Mouse (Mus musculus) CH12.LX (cell line): ENCODE measurements at regions not wholly inside any gene's neighbourhood (a gene's known extent, or its start where the extent isn't known, plus 50 kb on each side); places are given as distances from the start of the nearest gene placed in this dataset.
A peak's percentile ranks its signal among the peaks of the same experiment; 100 is the strongest.

Experiments
- DNase-seq: peaks from one replicate; pipeline ENCODE4 v3.0.0-alpha.2; 2013; ENCODE audit errors: extremely low read depth
- H3K27ac ChIP-seq: 2 replicates; pipeline ENCODE4 v1.5.1; 2012; ENCODE audit warnings: low read depth, mild to moderate bottlenecking, control low read depth, moderate library complexity; ENCODE audit not compliant: insufficient read depth
- H3K27me3 ChIP-seq: replicated peaks from 2 replicates; pipeline ENCODE3; 2012; ENCODE audit warnings: inconsistent platforms
- H3K36me3 ChIP-seq, 2 experiments: replicated peaks in 1 of 2; 2 replicates each; pipeline versions ENCODE3 to v1.6.1; 2012; ENCODE audit warnings: inconsistent platforms in 1 of 2, low read length in 1 of 2, mild to moderate bottlenecking in 1 of 2, mixed read lengths in 1 of 2, moderate library complexity in 1 of 2; ENCODE audit not compliant: control insufficient read depth in 1 of 2, insufficient read depth in 1 of 2
- H3K4me1 ChIP-seq, 2 experiments: 2 replicates each; pipeline ENCODE4 v1.6.1; 2012; ENCODE audit warnings: inconsistent platforms in 1 of 2, moderate library complexity in 1 of 2; ENCODE audit not compliant: insufficient read depth in 2 of 2, control insufficient read depth in 1 of 2
- H3K4me2 ChIP-seq: 2 replicates; pipeline ENCODE4 v1.6.1; 2012; ENCODE audit warnings: low read depth, mild to moderate bottlenecking, control low read depth; ENCODE audit not compliant: poor library complexity, insufficient read depth, severe bottlenecking
- H3K4me3 ChIP-seq, 3 experiments: fragments of 150-350 bp in 1 of 3; sonication (generic) in 1 of 3; replicated peaks in 1 of 3; 2 replicates each; pipeline versions ENCODE3 to v1.5.1; 2011 to 2012; ENCODE audit warnings: low read depth in 2 of 3, low read length in 2 of 3, mild to moderate bottlenecking in 2 of 3, moderate library complexity in 2 of 3, control low read depth in 1 of 3, improper control_type of control experiment in 1 of 3, inconsistent platforms in 1 of 3, mixed read lengths in 1 of 3; ENCODE audit not compliant: poor library complexity in 1 of 3
- H3K79me2 ChIP-seq: replicated peaks from 2 replicates; pipeline ENCODE4 v1.6.1; 2012; ENCODE audit warnings: mild to moderate bottlenecking, moderate library complexity; ENCODE audit not compliant: control insufficient read depth, poor library complexity, insufficient read depth, severe bottlenecking; ENCODE audit errors: extremely low read depth
- H3K9ac ChIP-seq: 2 replicates; pipeline ENCODE4 v1.6.1; 2012; ENCODE audit warnings: low read depth, mild to moderate bottlenecking, control low read depth, moderate library complexity; ENCODE audit not compliant: insufficient read depth
- H3K9me3 ChIP-seq: replicated peaks from 2 replicates; pipeline ENCODE3; 2012; ENCODE audit warnings: low read length, inconsistent platforms, mixed read lengths
- CHD1 ChIP-seq: IDR thresholded peaks from 2 replicates; pipeline ENCODE4 v1.6.1; 2012; ENCODE audit warnings: low read depth, low read length, improper control_type of control experiment, inconsistent platforms
- CTCF ChIP-seq, 2 experiments: IDR thresholded peaks in 1 of 2; conservative IDR thresholded peaks in 1 of 2; 2 replicates each; pipeline ENCODE4 v1.5.1; 2011 to 2012; ENCODE audit warnings: low read depth in 2 of 2, low read length in 2 of 2, improper control_type of control experiment in 1 of 2, inconsistent platforms in 1 of 2, mild to moderate bottlenecking in 1 of 2, moderate library complexity in 1 of 2
- E2F4 ChIP-seq: IDR thresholded peaks from 2 replicates; pipeline ENCODE4 v1.6.1; 2011; ENCODE audit warnings: low read depth, low read length, improper control_type of control experiment; ENCODE audit not compliant: insufficient replicate concordance
- EP300 ChIP-seq: IDR thresholded peaks from 2 replicates; pipeline ENCODE4 v1.6.1; 2011; ENCODE audit warnings: low read length, improper control_type of control experiment
- HCFC1 ChIP-seq: IDR thresholded peaks from 2 replicates; pipeline ENCODE4 v1.6.1; 2012; ENCODE audit warnings: low read depth, mild to moderate bottlenecking, inconsistent platforms, low read length, improper control_type of control experiment
- IRF4 ChIP-seq: IDR thresholded peaks from 2 replicates; pipeline ENCODE4 v1.6.1; 2014; ENCODE audit warnings: low read depth, mild to moderate bottlenecking, inconsistent platforms, low read length, improper control_type of control experiment
- JUND ChIP-seq: conservative IDR thresholded peaks from 2 replicates; pipeline ENCODE4 v1.6.1; 2011; ENCODE audit warnings: low read depth, low read length, improper control_type of control experiment
- MAFK ChIP-seq: IDR thresholded peaks from 2 replicates; pipeline ENCODE4 v1.6.1; 2011; ENCODE audit warnings: low read length, improper control_type of control experiment; ENCODE audit not compliant: insufficient replicate concordance
- MAZ ChIP-seq: IDR thresholded peaks from 2 replicates; pipeline ENCODE4 v1.6.1; 2012; ENCODE audit warnings: low read depth, mild to moderate bottlenecking, inconsistent platforms, low read length, improper control_type of control experiment, moderate library complexity
- MEF2A ChIP-seq: IDR thresholded peaks from 2 replicates; pipeline ENCODE4 v1.6.1; 2014; ENCODE audit warnings: low read depth, mild to moderate bottlenecking, inconsistent platforms, low read length, improper control_type of control experiment, borderline replicate concordance
- NELFE ChIP-seq: IDR thresholded peaks from 2 replicates; pipeline ENCODE4 v1.6.1; 2011; ENCODE audit warnings: low read depth, low read length, improper control_type of control experiment
- PAX5 ChIP-seq: IDR thresholded peaks from 2 replicates; pipeline ENCODE4 v1.6.1; 2012; ENCODE audit warnings: low read length, inconsistent platforms, mixed read lengths
- POLR2A ChIP-seq: IDR thresholded peaks from 2 replicates; pipeline ENCODE4 v1.6.1; 2011; ENCODE audit warnings: low read depth, mild to moderate bottlenecking, improper control_type of control experiment, low read length
- POLR2AphosphoS2 ChIP-seq: IDR thresholded peaks from 2 replicates; pipeline ENCODE4 v1.6.1; 2011; ENCODE audit warnings: low read depth, low read length, improper control_type of control experiment
- RAD21 ChIP-seq: IDR thresholded peaks from 2 replicates; pipeline ENCODE4 v1.6.1; 2011; ENCODE audit warnings: low read depth, mild to moderate bottlenecking, low read length, improper control_type of control experiment, moderate library complexity
- SIN3A ChIP-seq: IDR thresholded peaks from 2 replicates; pipeline ENCODE4 v1.6.1; 2012; ENCODE audit warnings: low read length, improper control_type of control experiment, inconsistent platforms
- SMC3 ChIP-seq: IDR thresholded peaks from 2 replicates; pipeline ENCODE4 v1.6.1; 2011; ENCODE audit warnings: low read depth, low read length, improper control_type of control experiment
- TCF12 ChIP-seq: IDR thresholded peaks from 2 replicates; pipeline ENCODE4 v1.6.1; 2014; ENCODE audit warnings: low read depth, mild to moderate bottlenecking, inconsistent platforms, low read length, improper control_type of control experiment
- ZKSCAN1 ChIP-seq: IDR thresholded peaks from 2 replicates; pipeline ENCODE4 v1.6.1; 2012; ENCODE audit warnings: low read depth, inconsistent platforms, low read length, improper control_type of control experiment, borderline replicate concordance
- ZNF384 ChIP-seq: IDR thresholded peaks from 2 replicates; pipeline ENCODE4 v1.6.1; 2012; ENCODE audit warnings: low read depth, low read length, improper control_type of control experiment, inconsistent platforms
- dilution Hi-C: fragments of 300-500 bp; cut with MboI; formaldehyde crosslinking; loops from 2 replicates; pipeline ENCODE4 v1.14.3; 2020; ENCODE audit warnings: low sequenced_read_pairs; ENCODE audit not compliant: extremely low pct_unique_long_range_greater_than_20kb, extremely low pct_ligation_motif_present
- in situ Hi-C: fragments of 300-500 bp; cut with MboI; formaldehyde crosslinking; loops from 3 replicates; pipeline ENCODE4 v1.14.3; 2019; ENCODE audit warnings: low sequenced_read_pairs, low pct_ligation_motif_present, low pct_unique_long_range_greater_than_20kb, mixed read lengths

GRCm38 (mm10) chr17:16633426-16633825 lies 430.5 kb upstream of the Zfp960 start:
- H3K4me2 ChIP-seq, result no peak overlapping the region
- H3K79me2 ChIP-seq, result no peaks in the 10 kb centered on the region
- no peaks in the 10 kb centered on the region for H3K27me3 ChIP-seq
- no peaks in the 10 kb centered on the region for H3K36me3 ChIP-seq
- dilution Hi-C loops, result no loop called here
- no peak overlapping the region for H3K4me3 ChIP-seq
- TF ChIP-seq ZKSCAN1, result no peak
- no peak for TF ChIP-seq IRF4
- no peak for TF ChIP-seq MAFK
- peak in 1 of 2 experiments; percentile 49; a peak in 2 of 4 replicates for TF ChIP-seq CTCF (conservative IDR thresholded peaks at IDR 0.05 in 1 of 2, IDR thresholded peaks at IDR 0.05 in 1 of 2; ENCODE audit: low read depth in 2 of 2, low read length in 2 of 2)
- no peak for TF ChIP-seq HCFC1
- no peak for TF ChIP-seq JUND
- TF ChIP-seq POLR2AphosphoS2, result no peak
- no peak for TF ChIP-seq PAX5
- no peak for TF ChIP-seq POLR2A
- TF ChIP-seq RAD21, result peak; percentile 11
- no peak for TF ChIP-seq TCF12
- TF ChIP-seq SMC3, result peak; percentile 23; the same call in 1 of the 2 replicates
- TF ChIP-seq MEF2A, result no peak
- TF ChIP-seq CHD1, result no peak
- peaks cover 7 to 12% of the 10 kb centered on the region in 2 experiments; a peak in 3 of 4 replicates for H3K4me1 ChIP-seq
- H3K9me3 ChIP-seq, result no peaks in the 10 kb centered on the region
- peak; percentile 21 for DNase-seq
- in situ Hi-C loops, result no loop called here
- no peak overlapping the region for H3K27ac ChIP-seq
- H3K9ac ChIP-seq, result no peak overlapping the region

- TF ChIP-seq SIN3A (no peak), MAZ (no peak), HCFC1 (no peak), EP300 (no peak), E2F4 (no peak), ZNF384 (no peak), NELFE (no peak), POLR2A (no peak)
- TF ChIP-seq, all 38 proteins: peak for 0
- Histone ChIP-seq H3K4me1 (no peaks in the 10 kb centered on the region), H3K4me3 (no peak overlapping the region), H3K27me3 (no peaks in the 10 kb centered on the region), H3K79me2 (no peaks in the 10 kb centered on the region), H3K9ac (no peak overlapping the region), H3K36me3 (no peaks in the 10 kb centered on the region), H3K9me3 (no peaks in the 10 kb centered on the region), H3K4me2 (no peak overlapping the region), H3K27ac (no peak overlapping the region)
- DNase-seq, result no peak
- dilution Hi-C loops (no loop called here), in situ Hi-C loops (no loop called here)
Observed at GRCm38 (mm10) chr17:16637463-16637862, 426.4 kb upstream of the Zfp960 start.
